Mouse (Mus musculus) ES-Bruce4 (cell line): ENCODE measurements around the gene Ccdc141.

Experiments
- CTCF ChIP-seq: IDR thresholded peaks from one replicate; pipeline ENCODE4 v1.8.1; 2011; ENCODE audit warnings: low read depth, low read length
- EP300 ChIP-seq: IDR thresholded peaks from 2 replicates; pipeline ENCODE4 v1.6.1; 2011; ENCODE audit warnings: low read depth, low read length; ENCODE audit not compliant: insufficient read depth

GRCm38 (mm10) chr2:77109506-77110123, 60.8 kb downstream of the Ccdc141 start:
- TF ChIP-seq CTCF (no peak), EP300 (no peak)
